Mouse (Mus musculus) hindbrain, embryonic 14.5 days (tissue): ENCODE measurements around the gene Fam13a. TPM values are rescaled to one million over a fixed set of nuclear protein-coding genes. Genes with fewer than 3 reads are reported as not detected.

Experiments
- ATAC-seq: fragments of 200-750 bp; cut with Nextera tagmentation; 2 replicates; pipeline ENCODE4 v1.8.0; 2017; ENCODE audit warnings: moderate number of reproducible peaks, mild to moderate bottlenecking, moderate TSS enrichment, moderate library complexity; ENCODE audit not compliant: low FRiP score
- DNase-seq: peaks from one replicate; pipeline ENCODE4 v3.0.0-alpha.2; 2015; ENCODE audit warnings: low spot score
- H3K27ac ChIP-seq: fragments of 300-500 bp; sonication (generic); 2 replicates; pipeline ENCODE4 v1.5.1; 2014; ENCODE audit warnings: mild to moderate bottlenecking, moderate library complexity
- H3K27me3 ChIP-seq: fragments of 300-500 bp; sonication (generic); 2 replicates; pipeline ENCODE4 v1.6.1; 2014; ENCODE audit warnings: mild to moderate bottlenecking, low read length, mixed read lengths; ENCODE audit not compliant: control insufficient read depth, insufficient read depth
- H3K36me3 ChIP-seq: fragments of 300-500 bp; sonication (generic); replicated peaks from 2 replicates; pipeline ENCODE4 v1.6.1; 2014; ENCODE audit not compliant: control insufficient read depth, insufficient read depth
- H3K4me1 ChIP-seq: fragments of 300-500 bp; sonication (generic); replicated peaks from 2 replicates; pipeline ENCODE4 v1.6.1; 2014; ENCODE audit warnings: antibody characterized with exemption, low read length, mixed read lengths; ENCODE audit not compliant: control insufficient read depth, insufficient read depth
- H3K4me2 ChIP-seq: fragments of 300-500 bp; sonication (generic); replicated peaks from 2 replicates; pipeline ENCODE4 v1.6.1; 2014; ENCODE audit warnings: mild to moderate bottlenecking, moderate library complexity
- H3K4me3 ChIP-seq: fragments of 300-500 bp; sonication (generic); replicated peaks from 2 replicates; pipeline ENCODE4 v1.5.1; 2014; ENCODE audit warnings: mild to moderate bottlenecking, low read length
- H3K9ac ChIP-seq: fragments of 300-500 bp; sonication (generic); 2 replicates; pipeline ENCODE4 v1.6.1; 2014
- H3K9me3 ChIP-seq: fragments of 300-500 bp; sonication (generic); 2 replicates; pipeline ENCODE4 v1.6.1; 2016; ENCODE audit warnings: low read length; ENCODE audit not compliant: control insufficient read depth
- WGBS: fragments of 180-500 bp; shearing (Covaris S2); extraction: QIAGEN DNeasy Blood & Tissue Kit; methylation state at CpG from one replicate; pipeline ENCODE4 v1.1.7; 2014; 5-methylcytosine and 5-hydroxymethylcytosine counted together
- polyA plus RNA-seq: library from polyadenylated mRNA; unstranded; fragments of >200 nt; fragmentation: Nextera tagmentation; extraction: Ambion mirVana; gene quantifications from 2 replicates; pipeline ENCODE4 v1.2.1, GENCODE M21; 2014

The Fam13a gene
- polyA plus RNA-seq, 1 experiment from 2014 or later = 10.3 TPM

- WGBS = 77% methylated on average over 3 of the region's 3 CpGs
- no peak overlapping the region for H3K4me3 ChIP-seq
- H3K4me2 ChIP-seq = no peak overlapping the region
- 0 out of 2 replicates have a peak, but pooled peaks cover 6% of the 10 kb centered on the region for H3K36me3 ChIP-seq
- DNase-seq (no peak), ATAC-seq (no peak)
- H3K27me3 ChIP-seq = no peaks in the 10 kb centered on the region
- no peaks in the 10 kb centered on the region for H3K4me1 ChIP-seq
- H3K9ac ChIP-seq = no peak overlapping the region
- H3K9me3 ChIP-seq = peaks cover 4% of the 10 kb centered on the region; the same call in 1 of the 2 replicates
- no peak overlapping the region for H3K27ac ChIP-seq
These were observed 110.8 kb downstream of the Fam13a start for GRCm38 (mm10) chr6:58913551-58913950.

GRCm38 (mm10) chr6:58912842-58913241 lies 111.5 kb downstream of the Fam13a start:
- no peaks in the 10 kb centered on the region for H3K27me3 ChIP-seq
- no peak overlapping the region for H3K27ac ChIP-seq
- H3K36me3 ChIP-seq = 0 out of 2 replicates have a peak, but pooled peaks cover 6% of the 10 kb centered on the region
- DNase-seq = no peak
- no peak overlapping the region for H3K4me2 ChIP-seq
- WGBS = 76% methylated on average over 5 of the region's 5 CpGs
- no peaks in the 10 kb centered on the region for H3K4me1 ChIP-seq
- no peak for ATAC-seq
- H3K9me3 ChIP-seq = peaks cover 9% of the 10 kb centered on the region
- no peak overlapping the region for H3K9ac ChIP-seq
- no peak overlapping the region for H3K4me3 ChIP-seq

GRCm38 (mm10) chr6:58907791-58908190 lies 116.6 kb downstream of the Fam13a start:
- peak overlapping the region; percentile 82 for H3K27ac ChIP-seq
- DNase-seq (no peak), ATAC-seq (no peak)
- H3K4me1 ChIP-seq = peaks cover 12% of the 10 kb centered on the region
- 56% methylated on average over 2 of the region's 2 CpGs for WGBS
- H3K4me2 ChIP-seq = peak overlapping the region; percentile 57
- H3K9me3 ChIP-seq = peaks cover 42% of the 10 kb centered on the region
- H3K27me3 ChIP-seq = no peaks in the 10 kb centered on the region
- H3K36me3 ChIP-seq = peaks cover 11% of the 10 kb centered on the region; the same call in 1 of the 2 replicates
- no peak overlapping the region for H3K9ac ChIP-seq
- H3K4me3 ChIP-seq = no peak overlapping the region

GRCm38 (mm10) chr6:58907336-58907735 lies 117.0 kb downstream of the Fam13a start:
- Histone ChIP-seq H3K9me3 (peaks cover 42% of the 10 kb centered on the region), H3K9ac (peak overlapping the region; percentile 67), H3K4me1 (peaks cover 12% of the 10 kb centered on the region), H3K27me3 (no peaks in the 10 kb centered on the region), H3K27ac (peak overlapping the region; percentile 82), H3K36me3 (peaks cover 11% of the 10 kb centered on the region; the same call in 1 of the 2 replicates), H3K4me3 (peak overlapping the region; percentile 45), H3K4me2 (peak overlapping the region; percentile 57)
- no peak for DNase-seq
- 72% methylated on average over 8 of the region's 8 CpGs for WGBS
- ATAC-seq = peak; percentile 10

- Histone ChIP-seq H3K9me3 (peaks cover 42% of the 10 kb centered on the region), H3K27me3 (no peaks in the 10 kb centered on the region), H3K4me1 (peaks cover 15% of the 10 kb centered on the region), H3K9ac (peak within 1 kb of the TSS; percentile 67), H3K4me2 (peak within 1 kb of the TSS; percentile 57), H3K36me3 (peaks cover 11% of the 10 kb centered on the region; the same call in 1 of the 2 replicates), H3K4me3 (peak within 1 kb of the TSS; percentile 45), H3K27ac (peak within 1 kb of the TSS; percentile 82)
- DNase-seq (peak; percentile 73), ATAC-seq (peak; percentile 95)
- WGBS = 48% methylated on average over 34 of the region's 34 CpGs
These were observed 117.5 kb downstream of the Fam13a start, which contains the start of gene Nap1l5 for GRCm38 (mm10) chr6:58906852-58907261. Gene Nap1l5, minus strand, starts transcription at chr6:58907076.

GRCm38 (mm10) chr6:58904551-58904950 lies 119.8 kb downstream of the Fam13a start:
- Histone ChIP-seq H3K4me2 (no peak overlapping the region), H3K9ac (no peak overlapping the region), H3K9me3 (peaks cover 42% of the 10 kb centered on the region), H3K4me1 (peaks cover 16% of the 10 kb centered on the region), H3K27ac (no peak overlapping the region), H3K36me3 (peaks cover 11% of the 10 kb centered on the region), H3K4me3 (no peak overlapping the region), H3K27me3 (no peaks in the 10 kb centered on the region)
- no peak for ATAC-seq
- DNase-seq = peak; percentile 42
- 50% methylated on average over 3 of the region's 3 CpGs for WGBS

GRCm38 (mm10) chr6:58903171-58903570 lies 121.2 kb downstream of the Fam13a start:
- WGBS = 13% methylated on average over 8 of the region's 8 CpGs
- ATAC-seq (peak; percentile 87), DNase-seq (peak; percentile 85)
- H3K36me3 ChIP-seq = peaks cover 13% of the 10 kb centered on the region
- H3K9me3 ChIP-seq = peaks cover 36% of the 10 kb centered on the region
- H3K4me3 ChIP-seq = peak overlapping the region; percentile 13; the same call in 1 of the 2 replicates
- H3K4me1 ChIP-seq = peaks cover 16% of the 10 kb centered on the region
- H3K4me2 ChIP-seq = peak overlapping the region; percentile 40
- H3K9ac ChIP-seq = 0 out of 2 replicates have a peak overlapping the region, but pooled peaks have one; percentile 24
- peak overlapping the region; percentile 54; the same call in 1 of the 2 replicates for H3K27ac ChIP-seq
- no peaks in the 10 kb centered on the region for H3K27me3 ChIP-seq

- no peak overlapping the region for H3K9ac ChIP-seq
These were observed 123.8 kb downstream of the Fam13a start for GRCm38 (mm10) chr6:58900536-58900935.

GRCm38 (mm10) chr6:58899076-58899475 lies 125.3 kb downstream of the Fam13a start:
- 92% methylated on average over 3 of the region's 3 CpGs for WGBS

More at GRCm38 (mm10) chr6:58900536-58900935, 123.8 kb downstream of the Fam13a start:
- no peak for DNase-seq
- no peaks in the 10 kb centered on the region for H3K27me3 ChIP-seq
- peaks cover 15% of the 10 kb centered on the region for H3K36me3 ChIP-seq
- H3K4me3 ChIP-seq = no peak overlapping the region
- H3K27ac ChIP-seq = no peak overlapping the region
- WGBS = 92% methylated on average over 7 of the region's 7 CpGs
- peaks cover 10% of the 10 kb centered on the region; the same call in 1 of the 2 replicates for H3K9me3 ChIP-seq
- no peak overlapping the region for H3K4me2 ChIP-seq
- peaks cover 14% of the 10 kb centered on the region for H3K4me1 ChIP-seq
- ATAC-seq = no peak

More at GRCm38 (mm10) chr6:58899076-58899475, 125.3 kb downstream of the Fam13a start:
- no peak for ATAC-seq
- Histone ChIP-seq H3K4me2 (no peak overlapping the region), H3K4me3 (no peak overlapping the region), H3K9ac (no peak overlapping the region), H3K9me3 (no peaks in the 10 kb centered on the region), H3K36me3 (peaks cover 25% of the 10 kb centered on the region), H3K27me3 (no peaks in the 10 kb centered on the region), H3K27ac (no peak overlapping the region), H3K4me1 (peaks cover 11% of the 10 kb centered on the region)
- no peak for DNase-seq
